Mouse (Mus musculus): ENCODE results near the gene Adh1. TPM values are rescaled to one million over a fixed set of nuclear protein-coding genes. Genes with fewer than 3 reads are reported as not detected.

Gene Adh1
- total and polyA plus RNA-seq, 2 experiments from 2014 or later = 10.8 to 73.9 TPM

GRCm38 (mm10) chr3:138248746-138249145 lies 12.0 kb upstream of the Adh1 start:
- H3K4me3 ChIP-seq (ENCODE audit: low read depth, low read length) = no peak overlapping the region
- H3K36me3 ChIP-seq (replicated peaks; ENCODE audit: control insufficient read depth, insufficient read depth, low read length) = no peaks in the 10 kb centered on the region
- H3K27ac ChIP-seq (ENCODE audit: low read depth) = no peak overlapping the region
- H3K9me3 ChIP-seq (replicated peaks; ENCODE audit: control insufficient read depth, low read length) = no peaks in the 10 kb centered on the region
- H3K27me3 ChIP-seq (ENCODE audit: control insufficient read depth, insufficient read depth, low read length) = no peaks in the 10 kb centered on the region
- H3K4me1 ChIP-seq (ENCODE audit: control insufficient read depth, insufficient read depth) = no peaks in the 10 kb centered on the region
- WGBS = 74% methylated on average over 8 of the region's 8 CpGs
- DNase-seq (ENCODE audit: low spot score) (no peak), ATAC-seq (ENCODE audit: insufficient read depth, low read depth) (no peak)
- no peak overlapping the region for H3K4me2 ChIP-seq (ENCODE audit: low read depth, low read length)
- no peak overlapping the region for H3K9ac ChIP-seq (replicated peaks; ENCODE audit: low read depth, low read length)
- TF ChIP-seq EP300 (IDR thresholded peaks at IDR 0.05; ENCODE audit: low read depth) (no peak), CTCF (IDR thresholded peaks at IDR 0.05; ENCODE audit: low read depth) (no peak)

GRCm38 (mm10) chr3:138251156-138251555 lies 9.6 kb upstream of the Adh1 start:
- Histone ChIP-seq H3K27ac (ENCODE audit: low read depth) (no peak overlapping the region), H3K36me3 (replicated peaks; ENCODE audit: control insufficient read depth, insufficient read depth, low read length) (no peaks in the 10 kb centered on the region), H3K9ac (replicated peaks; ENCODE audit: low read depth, low read length) (no peak overlapping the region), H3K27me3 (ENCODE audit: control insufficient read depth, insufficient read depth, low read length) (no peaks in the 10 kb centered on the region), H3K4me2 (ENCODE audit: low read depth, low read length) (no peak overlapping the region), H3K4me1 (ENCODE audit: control insufficient read depth, insufficient read depth) (no peaks in the 10 kb centered on the region), H3K9me3 (replicated peaks; ENCODE audit: control insufficient read depth, low read length) (no peaks in the 10 kb centered on the region), H3K4me3 (ENCODE audit: low read depth, low read length) (no peak overlapping the region)
- DNase-seq (ENCODE audit: low spot score) (no peak), ATAC-seq (ENCODE audit: insufficient read depth, low read depth) (no peak)
- WGBS = 77% methylated on average over 6 of the region's 6 CpGs
- TF ChIP-seq EP300 (IDR thresholded peaks at IDR 0.05; ENCODE audit: low read depth) = no peak
- TF ChIP-seq CTCF (IDR thresholded peaks at IDR 0.05; ENCODE audit: low read depth) = no peak

DNA sequence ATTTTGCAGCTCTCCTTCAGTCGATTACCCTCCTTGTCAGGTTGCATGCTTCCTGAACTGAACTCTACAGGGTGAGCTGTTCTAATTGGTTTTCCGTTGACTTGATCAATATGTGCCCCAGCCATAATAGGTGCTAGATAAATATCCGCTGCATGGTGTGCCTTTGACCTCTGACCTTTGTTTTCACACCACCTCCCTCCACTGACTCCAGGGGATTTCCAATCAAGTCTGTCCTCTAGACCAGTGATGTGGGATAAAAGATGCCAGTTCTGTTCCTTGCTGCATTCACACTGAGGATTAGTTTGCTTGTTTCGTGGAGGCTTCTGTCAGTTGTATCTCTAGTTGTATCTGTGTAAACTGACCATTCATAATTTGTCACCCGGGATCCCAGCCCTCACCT lies 6.6 kb upstream of the Adh1 start:
- no peak overlapping the region for H3K4me3 ChIP-seq (ENCODE audit: low read depth, low read length)
- H3K4me1 ChIP-seq (ENCODE audit: control insufficient read depth, insufficient read depth) = no peaks in the 10 kb centered on the region
- H3K4me2 ChIP-seq (ENCODE audit: low read depth, low read length) = no peak overlapping the region
- H3K36me3 ChIP-seq (replicated peaks; ENCODE audit: control insufficient read depth, insufficient read depth, low read length) = no peaks in the 10 kb centered on the region
- 74% methylated on average over 5 of the region's 5 CpGs for WGBS
- no peak overlapping the region for H3K27ac ChIP-seq (ENCODE audit: low read depth)
- no peak overlapping the region for H3K9ac ChIP-seq (replicated peaks; ENCODE audit: low read depth, low read length)
- no peaks in the 10 kb centered on the region for H3K9me3 ChIP-seq (replicated peaks; ENCODE audit: control insufficient read depth, low read length)
- no peak for TF ChIP-seq EP300 (IDR thresholded peaks at IDR 0.05; ENCODE audit: low read depth)
- TF ChIP-seq CTCF (IDR thresholded peaks at IDR 0.05; ENCODE audit: low read depth) = no peak
- no peaks in the 10 kb centered on the region for H3K27me3 ChIP-seq (ENCODE audit: control insufficient read depth, insufficient read depth, low read length)
- DNase-seq (ENCODE audit: low spot score) (no peak), ATAC-seq (ENCODE audit: insufficient read depth, low read depth) (no peak)

- ATAC-seq (ENCODE audit: insufficient read depth, low read depth) = no peak
- no peak overlapping the region for H3K27ac ChIP-seq (ENCODE audit: low read depth)
These were observed 5.4 kb upstream of the Adh1 start for GRCm38 (mm10) chr3:138255366-138255765.

DNA sequence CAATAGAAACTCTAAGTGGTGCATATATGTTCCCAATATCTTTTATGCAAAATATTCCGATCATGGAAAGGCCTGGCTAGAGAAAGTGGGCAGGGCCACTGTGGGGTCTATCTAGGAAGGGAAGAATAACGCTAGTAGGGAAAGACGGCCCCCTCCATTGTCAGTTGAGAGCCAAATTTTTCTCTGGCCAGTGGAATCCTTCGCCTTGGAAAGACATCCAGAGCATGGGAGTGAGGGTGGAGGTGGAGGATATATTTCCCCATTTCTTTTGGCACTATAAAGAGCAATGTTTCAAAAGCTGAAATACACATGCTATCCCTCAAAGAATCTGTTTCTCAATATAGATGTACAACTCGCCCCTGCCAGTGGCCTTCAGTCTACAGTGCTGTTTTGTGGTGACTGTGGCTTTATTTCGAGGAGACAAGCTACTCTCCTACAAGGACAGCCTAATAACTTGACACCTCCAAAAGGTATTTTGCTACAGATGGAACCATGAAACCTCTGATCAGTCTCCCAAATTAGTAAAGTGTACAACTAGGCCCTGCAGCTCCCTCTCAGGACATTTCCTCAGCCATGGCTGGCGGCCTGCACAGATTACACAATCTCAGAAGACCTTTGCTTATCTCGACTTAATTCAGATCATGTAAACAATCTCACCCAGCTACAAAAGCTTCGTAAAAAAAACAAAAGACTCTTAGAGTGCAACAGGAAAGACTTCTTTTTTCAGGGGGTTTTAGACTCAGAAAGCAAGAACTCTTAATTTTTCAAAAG lies 4.8 kb upstream of the Adh1 start:
- Histone ChIP-seq H3K27ac (ENCODE audit: low read depth) (no peak overlapping the region), H3K4me1 (ENCODE audit: control insufficient read depth, insufficient read depth) (no peaks in the 10 kb centered on the region), H3K9me3 (replicated peaks; ENCODE audit: control insufficient read depth, low read length) (no peaks in the 10 kb centered on the region), H3K9ac (replicated peaks; ENCODE audit: low read depth, low read length) (no peak overlapping the region), H3K4me3 (ENCODE audit: low read depth, low read length) (no peak overlapping the region), H3K27me3 (ENCODE audit: control insufficient read depth, insufficient read depth, low read length) (no peaks in the 10 kb centered on the region), H3K4me2 (ENCODE audit: low read depth, low read length) (no peak overlapping the region), H3K36me3 (replicated peaks; ENCODE audit: control insufficient read depth, insufficient read depth, low read length) (no peaks in the 10 kb centered on the region)
- ATAC-seq (ENCODE audit: insufficient read depth, low read depth) (no peak), DNase-seq (ENCODE audit: low spot score) (no peak)
- WGBS = 57% methylated on average over 9 of the region's 9 CpGs
- TF ChIP-seq CTCF (IDR thresholded peaks at IDR 0.05; ENCODE audit: low read depth) = no peak
- TF ChIP-seq EP300 (IDR thresholded peaks at IDR 0.05; ENCODE audit: low read depth) = no peak

More at GRCm38 (mm10) chr3:138255366-138255765, 5.4 kb upstream of the Adh1 start:
- DNase-seq (ENCODE audit: low spot score) = no peak
- no peaks in the 10 kb centered on the region for H3K4me1 ChIP-seq (ENCODE audit: control insufficient read depth, insufficient read depth)
- no peaks in the 10 kb centered on the region for H3K27me3 ChIP-seq (ENCODE audit: control insufficient read depth, insufficient read depth, low read length)
- H3K9me3 ChIP-seq (replicated peaks; ENCODE audit: control insufficient read depth, low read length) = no peaks in the 10 kb centered on the region
- WGBS = 29% methylated on average over 3 of the region's 3 CpGs
- H3K36me3 ChIP-seq (replicated peaks; ENCODE audit: control insufficient read depth, insufficient read depth, low read length) = no peaks in the 10 kb centered on the region
- TF ChIP-seq CTCF (IDR thresholded peaks at IDR 0.05; ENCODE audit: low read depth) (no peak), EP300 (IDR thresholded peaks at IDR 0.05; ENCODE audit: low read depth) (no peak)
- no peak overlapping the region for H3K4me2 ChIP-seq (ENCODE audit: low read depth, low read length)
- H3K4me3 ChIP-seq (ENCODE audit: low read depth, low read length) = no peak overlapping the region
- H3K9ac ChIP-seq (replicated peaks; ENCODE audit: low read depth, low read length) = no peak overlapping the region

- Histone ChIP-seq H3K36me3 (replicated peaks; ENCODE audit: control insufficient read depth, insufficient read depth, low read length) (no peaks in the 10 kb centered on the region), H3K4me2 (ENCODE audit: low read depth, low read length) (no peak overlapping the region), H3K27me3 (ENCODE audit: control insufficient read depth, insufficient read depth, low read length) (no peaks in the 10 kb centered on the region), H3K4me3 (ENCODE audit: low read depth, low read length) (no peak overlapping the region), H3K4me1 (ENCODE audit: control insufficient read depth, insufficient read depth) (no peaks in the 10 kb centered on the region), H3K9ac (replicated peaks; ENCODE audit: low read depth, low read length) (no peak overlapping the region), H3K27ac (ENCODE audit: low read depth) (no peak overlapping the region), H3K9me3 (replicated peaks; ENCODE audit: control insufficient read depth, low read length) (no peaks in the 10 kb centered on the region)
- DNase-seq (ENCODE audit: low spot score) = no peak
- TF ChIP-seq EP300 (IDR thresholded peaks at IDR 0.05; ENCODE audit: low read depth) (no peak), CTCF (IDR thresholded peaks at IDR 0.05; ENCODE audit: low read depth) (no peak)
- 31% methylated on average over 4 of the region's 4 CpGs for WGBS
- no peak for ATAC-seq (ENCODE audit: insufficient read depth, low read depth)
These were observed 1.8 kb downstream of the Adh1 start for GRCm38 (mm10) chr3:138262568-138262967.

All from heart, postnatal 0 days (tissue).